Mouse (Mus musculus) 3134 (cell line): ENCODE results near the gene Ampd2.

ENCODE experiments used
- DNase-seq: peaks from one replicate; pipeline ENCODE4 v3.0.0-alpha.2; 2011; ENCODE audit warnings: low spot score; ENCODE audit not compliant: insufficient read length; ENCODE audit errors: extremely low read depth

The Ampd2 gene

GRCm38 (mm10) chr3:108096226-108096625 is 9.8 kb upstream of the Ampd2 start:
- no peak for DNase-seq

- no peak for DNase-seq
These were observed 8.7 kb upstream of the Ampd2 start for GRCm38 (mm10) chr3:108094976-108095760.

GRCm38 (mm10) chr3:108094146-108094545 is 7.7 kb upstream of the Ampd2 start:
- DNase-seq: no peak

- DNase-seq: no peak
These were observed 6.9 kb upstream of the Ampd2 start for GRCm38 (mm10) chr3:108093306-108093705.

- no peak for DNase-seq
These were observed 6.2 kb upstream of the Ampd2 start, which contains the start of gene Gnat2 for GRCm38 (mm10) chr3:108092536-108093115. Gene Gnat2 (plus strand): TSS chr3:108092789.

- DNase-seq: no peak
These were observed 5.6 kb upstream of the Ampd2 start for GRCm38 (mm10) chr3:108092030-108092429.

GRCm38 (mm10) chr3:108090561-108090960 is 4.1 kb upstream of the Ampd2 start:
- no peak for DNase-seq

- DNase-seq: no peak
These were observed 3.5 kb upstream of the Ampd2 start for GRCm38 (mm10) chr3:108089916-108090315.

- DNase-seq: no peak
These were observed 2.5 kb upstream of the Ampd2 start for GRCm38 (mm10) chr3:108088842-108089380.

GRCm38 (mm10) chr3:108087329-108087728 is 878 bp upstream of the Ampd2 start:
- no peak for DNase-seq

- DNase-seq: peak; percentile 75
These were observed 556 bp downstream of the Ampd2 start for GRCm38 (mm10) chr3:108085721-108086469.

GRCm38 (mm10) chr3:108085281-108085720 is 1.1 kb downstream of the Ampd2 start:
- DNase-seq: peak; percentile 88

- no peak for DNase-seq
These were observed 1.6 kb downstream of the Ampd2 start for GRCm38 (mm10) chr3:108084767-108085270.

GRCm38 (mm10) chr3:108083904-108084407 is 2.5 kb downstream of the Ampd2 start:
- DNase-seq: no peak

GRCm38 (mm10) chr3:108083161-108083560 is 3.3 kb downstream of the Ampd2 start:
- DNase-seq: no peak

GRCm38 (mm10) chr3:108082251-108082875 is 4.1 kb downstream of the Ampd2 start:
- no peak for DNase-seq

- DNase-seq: no peak
These were observed 4.8 kb downstream of the Ampd2 start for GRCm38 (mm10) chr3:108081681-108082080.

GRCm38 (mm10) chr3:108076836-108077235 is 9.6 kb downstream of the Ampd2 start:
- no peak for DNase-seq

GRCm38 (mm10) chr3:108072983-108073569 is 13.4 kb downstream of the Ampd2 start:
- no peak for DNase-seq
